8 mouse cellular contexts compared by ENCODE assay signal in genomic region chr7:24547534-24548036, GRCm38 (mm10). TPM values are rescaled to one million over a fixed set of nuclear protein-coding genes. Genes with fewer than 3 reads are reported as not detected.
DNase-seq lines count a peak whose midpoint lies in the region; ATAC-seq and TF ChIP-seq lines count a peak whose summit lies in the region.

No protein-coding gene starts in this region.

- H3K4me2 ChIP-seq in embryonic facial prominence, embryonic 12.5 days (replicated peaks): peak overlapping the region; percentile 83
- H3K4me2 ChIP-seq in intestine, embryonic 14.5 days (ENCODE audit: low read length): peak overlapping the region; percentile 78
- peak overlapping the region; percentile 81 for H3K4me2 ChIP-seq in neural tube, embryonic 12.5 days (replicated peaks)

- intact Hi-C loops in left cerebral cortex, postnatal 4 days (cut with DNase I): no loop called here

- no peaks in the 10 kb centered on the region for H3K27me3 ChIP-seq in embryonic facial prominence, embryonic 12.5 days
- H3K27me3 ChIP-seq in intestine, embryonic 14.5 days (replicated peaks; ENCODE audit: control insufficient read depth, insufficient read depth, low read length): no peaks in the 10 kb centered on the region
- H3K27me3 ChIP-seq in neural tube, embryonic 12.5 days (replicated peaks): no peaks in the 10 kb centered on the region

- TF ChIP-seq CTCF in layer of hippocampus, adult 2 months (conservative IDR thresholded peaks at IDR 0.05): no peak

- no peak for DNase-seq in layer of hippocampus, adult 2 months (ENCODE audit: low spot score in 2 of 2)
- DNase-seq in layer of hippocampus, adult 11-12 months (ENCODE audit: low spot score): no peak
- DNase-seq in intestine, embryonic 14.5 days (ENCODE audit: low spot score): no peak
- no peak for DNase-seq in left cerebral cortex, postnatal 4 days
- DNase-seq in yolk sac, embryonic 10.5 days (ENCODE audit: low spot score): no peak
- DNase-seq in c-Kit-positive CD71-positive TER-119-positive erythroid progenitor cells, embryonic 14.5 days (ENCODE audit: low spot score): no peak

- peaks cover 11% of the 10 kb centered on the region for H3K4me1 ChIP-seq in embryonic facial prominence, embryonic 12.5 days
- H3K4me1 ChIP-seq in intestine, embryonic 14.5 days (replicated peaks; ENCODE audit: control insufficient read depth, insufficient read depth, low read length): peaks cover 11% of the 10 kb centered on the region
- H3K4me1 ChIP-seq in neural tube, embryonic 12.5 days: peaks cover 17% of the 10 kb centered on the region

- H3K9me3 ChIP-seq in embryonic facial prominence, embryonic 12.5 days: no peaks in the 10 kb centered on the region
- H3K9me3 ChIP-seq in intestine, embryonic 14.5 days (ENCODE audit: control insufficient read depth, low read length): no peaks in the 10 kb centered on the region
- H3K9me3 ChIP-seq in neural tube, embryonic 12.5 days: no peaks in the 10 kb centered on the region

- H3K27ac ChIP-seq in layer of hippocampus, adult 2 months: peak overlapping the region; percentile 87
- H3K27ac ChIP-seq in embryonic facial prominence, embryonic 12.5 days: peak overlapping the region; percentile 70; the same call in 1 of the 2 replicates
- H3K27ac ChIP-seq in intestine, embryonic 14.5 days (ENCODE audit: low read depth): peak overlapping the region; percentile 74
- no peak overlapping the region for H3K27ac ChIP-seq in neural tube, embryonic 12.5 days

- H3K36me3 ChIP-seq in embryonic facial prominence, embryonic 12.5 days: peaks cover 42% of the 10 kb centered on the region
- peaks cover 35% of the 10 kb centered on the region for H3K36me3 ChIP-seq in intestine, embryonic 14.5 days (ENCODE audit: control insufficient read depth, insufficient read depth, low read length)
- H3K36me3 ChIP-seq in neural tube, embryonic 12.5 days: peaks cover 24% of the 10 kb centered on the region

- 31% methylated on average over 13 of the region's 13 CpGs for WGBS in embryonic facial prominence, embryonic 12.5 days
- 26% methylated on average over 13 of the region's 13 CpGs for WGBS in intestine, embryonic 14.5 days
- 34% methylated on average over 13 of the region's 13 CpGs for WGBS in neural tube, embryonic 12.5 days

- H3K4me3 ChIP-seq in layer of hippocampus, adult 2 months: peak overlapping the region; percentile 82
- H3K4me3 ChIP-seq in embryonic facial prominence, embryonic 12.5 days: peak overlapping the region; percentile 80
- peak overlapping the region; percentile 68 for H3K4me3 ChIP-seq in intestine, embryonic 14.5 days (ENCODE audit: low read depth, low read length)
- peak overlapping the region; percentile 76 for H3K4me3 ChIP-seq in neural tube, embryonic 12.5 days

- no peak for ATAC-seq in embryonic facial prominence, embryonic 12.5 days (ENCODE audit: insufficient number of reproducible peaks, insufficient read depth, low FRiP score, low TSS enrichment)
- 0 out of 2 replicates have a peak, but pooled peaks have one; percentile 4 for ATAC-seq in intestine, embryonic 14.5 days (replicated peaks; ENCODE audit: low FRiP score, low TSS enrichment, low read depth)
- ATAC-seq in neural tube, embryonic 12.5 days (ENCODE audit: low FRiP score, low read depth): peak; percentile 23

- H3K9ac ChIP-seq in embryonic facial prominence, embryonic 12.5 days: peak overlapping the region; percentile 72
- H3K9ac ChIP-seq in intestine, embryonic 14.5 days (ENCODE audit: low read length): peak overlapping the region; percentile 69
- peak overlapping the region; percentile 74 for H3K9ac ChIP-seq in neural tube, embryonic 12.5 days

RNA-seq across cellular contexts. Expression of gene Xrcc1, which starts 1.5 kb away (rescaled TPM):
- total RNA-seq in layer of hippocampus, adult 2 months (2021): 10 to 100 TPM; 38.9 to 40.9 TPM
- 117 and 124 TPM in 2 replicates for polyA plus RNA-seq in embryonic facial prominence, embryonic 12.5 days (2016; fragmentation: Nextera tagmentation; extraction: Ambion mirVana)
- polyA plus RNA-seq in intestine, embryonic 14.5 days (2014; fragmentation: Nextera tagmentation; extraction: Ambion mirVana): 91.5 and 108 TPM in 2 replicates
- polyA plus RNA-seq in neural tube, embryonic 12.5 days (2016; fragmentation: Nextera tagmentation; extraction: Ambion mirVana): 83.4 and 89.8 TPM in 2 replicates
- 10 to 100 TPM; 48.8 to 49.3 TPM for total RNA-seq in left cerebral cortex, postnatal 4 days (2021)

RNA-seq across cellular contexts. Expression of gene Pinlyp, which starts 1.7 kb away (rescaled TPM):
- total RNA-seq in layer of hippocampus, adult 2 months (2021): not detected
- polyA plus RNA-seq in embryonic facial prominence, embryonic 12.5 days (2016; fragmentation: Nextera tagmentation; extraction: Ambion mirVana): not detected in 2 replicates
- polyA plus RNA-seq in intestine, embryonic 14.5 days (2014; fragmentation: Nextera tagmentation; extraction: Ambion mirVana): not detected in 2 replicates
- not detected in 2 replicates for polyA plus RNA-seq in neural tube, embryonic 12.5 days (2016; fragmentation: Nextera tagmentation; extraction: Ambion mirVana)
- total RNA-seq in left cerebral cortex, postnatal 4 days (2021): under 1 TPM in 1 of 2 experiments, not detected in 1; 0.48 TPM

RNA-seq across cellular contexts. Expression of gene Irgq, which starts 17.1 kb away (rescaled TPM):
- 10 to 100 TPM; 61.9 to 63.0 TPM for total RNA-seq in layer of hippocampus, adult 2 months (2021)
- polyA plus RNA-seq in embryonic facial prominence, embryonic 12.5 days (2016; fragmentation: Nextera tagmentation; extraction: Ambion mirVana): 17.6 and 18.0 TPM in 2 replicates
- 6.3 and 7.3 TPM in 2 replicates for polyA plus RNA-seq in intestine, embryonic 14.5 days (2014; fragmentation: Nextera tagmentation; extraction: Ambion mirVana)
- polyA plus RNA-seq in neural tube, embryonic 12.5 days (2016; fragmentation: Nextera tagmentation; extraction: Ambion mirVana): 27.5 and 30.7 TPM in 2 replicates
- total RNA-seq in left cerebral cortex, postnatal 4 days (2021): 100 to 1,000 TPM; 118 to 120 TPM

RNA-seq across cellular contexts. Expression of gene AC161166.1, which starts 35.3 kb away (rescaled TPM):
- total RNA-seq in layer of hippocampus, adult 2 months (2021): not detected
- polyA plus RNA-seq in embryonic facial prominence, embryonic 12.5 days (2016; fragmentation: Nextera tagmentation; extraction: Ambion mirVana): 1.3 and 1.4 TPM in 2 replicates
- 0.40 and 0.46 TPM in 2 replicates for polyA plus RNA-seq in intestine, embryonic 14.5 days (2014; fragmentation: Nextera tagmentation; extraction: Ambion mirVana)
- 1.2 and 1.5 TPM in 2 replicates for polyA plus RNA-seq in neural tube, embryonic 12.5 days (2016; fragmentation: Nextera tagmentation; extraction: Ambion mirVana)
- not detected for total RNA-seq in left cerebral cortex, postnatal 4 days (2021)

RNA-seq across cellular contexts. Expression of gene Ethe1, which starts 39.8 kb away (rescaled TPM):
- 10 to 100 TPM; 10.1 to 11.0 TPM for total RNA-seq in layer of hippocampus, adult 2 months (2021)
- polyA plus RNA-seq in embryonic facial prominence, embryonic 12.5 days (2016; fragmentation: Nextera tagmentation; extraction: Ambion mirVana): 23.7 and 23.8 TPM in 2 replicates
- polyA plus RNA-seq in intestine, embryonic 14.5 days (2014; fragmentation: Nextera tagmentation; extraction: Ambion mirVana): 42.9 and 46.5 TPM in 2 replicates
- 17.2 and 18.7 TPM in 2 replicates for polyA plus RNA-seq in neural tube, embryonic 12.5 days (2016; fragmentation: Nextera tagmentation; extraction: Ambion mirVana)
- total RNA-seq in left cerebral cortex, postnatal 4 days (2021): 10 to 100 TPM; 16.1 to 17.5 TPM
